Comparison of ENCODE assay signal across 9 mouse cellular contexts in genomic region chr3:146994670-146995415, GRCm38 (mm10).
DNase-seq lines count a peak whose midpoint lies in the region; ATAC-seq and TF ChIP-seq lines count a peak whose summit lies in the region.
"Had no signal": no experiment of that assay in that cellular context is flagged by ENCODE, and none has a peak within 500 bp of the region (broad histone marks: within the 10 kb centered on the region; RNA-seq: fewer than 3 reads in every experiment).

No protein-coding gene starts in this region.

- H3K27me3 ChIP-seq in forebrain, embryonic 13.5 days: no peaks in the 10 kb centered on the region
- no peaks in the 10 kb centered on the region for H3K27me3 ChIP-seq in forebrain, embryonic 12.5 days
- no peaks in the 10 kb centered on the region for H3K27me3 ChIP-seq in limb, embryonic 14.5 days (ENCODE audit: control insufficient read depth, insufficient read depth, low read length)
- H3K27me3 ChIP-seq: stomach, embryonic 15.5 days had no signal

- no peak for DNase-seq in layer of hippocampus, adult 2 months (ENCODE audit: low spot score in 2 of 2)
- no peak for DNase-seq in layer of hippocampus, adult 18-20 months (ENCODE audit: low spot score in 2 of 2)
- DNase-seq in R1 (ENCODE audit: low read depth, low spot score): peak; percentile 30
- DNase-seq in limb, embryonic 14.5 days (ENCODE audit: low spot score): no peak
- no peak for DNase-seq in ovary, postnatal 36 days (ENCODE audit: low spot score)

- H3K36me3 ChIP-seq in forebrain, embryonic 13.5 days (ENCODE audit: poor library complexity, severe bottlenecking): no peaks in the 10 kb centered on the region
- H3K36me3 ChIP-seq in forebrain, embryonic 12.5 days (replicated peaks): no peaks in the 10 kb centered on the region
- H3K36me3 ChIP-seq in limb, embryonic 14.5 days (ENCODE audit: control insufficient read depth, insufficient read depth, low read length): no peaks in the 10 kb centered on the region
- H3K36me3 ChIP-seq: stomach, embryonic 15.5 days had no signal

- no peak for TF ChIP-seq POLR2A in limb, embryonic 14.5 days (IDR thresholded peaks at IDR 0.05; ENCODE audit: borderline replicate concordance, extremely low read depth, insufficient read depth, insufficient read length)

- no peaks in the 10 kb centered on the region for H3K9me3 ChIP-seq in forebrain, embryonic 13.5 days (replicated peaks)
- no peaks in the 10 kb centered on the region for H3K9me3 ChIP-seq in forebrain, embryonic 12.5 days
- no peaks in the 10 kb centered on the region for H3K9me3 ChIP-seq in limb, embryonic 14.5 days (ENCODE audit: control insufficient read depth, low read length)
- H3K9me3 ChIP-seq: stomach, embryonic 15.5 days had no signal

- TF ChIP-seq CTCF in layer of hippocampus, adult 2 months (conservative IDR thresholded peaks at IDR 0.05): no peak; the same call in 1 of the 2 replicates

- H3K4me3 ChIP-seq in forebrain, embryonic 13.5 days: no peak overlapping the region
- H3K4me3 ChIP-seq in forebrain, embryonic 12.5 days (replicated peaks): no peak overlapping the region
- peak overlapping the region; percentile 40 for H3K4me3 ChIP-seq in layer of hippocampus, adult 2 months
- peak overlapping the region; percentile 23 for H3K4me3 ChIP-seq in limb, embryonic 14.5 days (replicated peaks; ENCODE audit: low read length)

- peak overlapping the region; percentile 34; the same call in 1 of the 2 replicates for H3K4me2 ChIP-seq in forebrain, embryonic 13.5 days
- H3K4me2 ChIP-seq in forebrain, embryonic 12.5 days: no peak overlapping the region
- H3K4me2 ChIP-seq in limb, embryonic 14.5 days (replicated peaks; ENCODE audit: low read depth, low read length, severe bottlenecking): peak overlapping the region; percentile 48; the same call in 1 of the 2 replicates

- ATAC-seq in forebrain, embryonic 13.5 days: no peak
- ATAC-seq in forebrain, embryonic 12.5 days (ENCODE audit: low FRiP score): no peak
- ATAC-seq in limb, embryonic 14.5 days (ENCODE audit: low FRiP score, low read depth): no peak
- no peak for ATAC-seq in erythroblast, adult 5-6 weeks (replicated peaks; ENCODE audit: low FRiP score, poor library complexity, severe bottlenecking)

- no peak overlapping the region for H3K27ac ChIP-seq in forebrain, embryonic 13.5 days
- no peak overlapping the region for H3K27ac ChIP-seq in forebrain, embryonic 12.5 days
- no peak overlapping the region for H3K27ac ChIP-seq in layer of hippocampus, adult 2 months
- H3K27ac ChIP-seq in limb, embryonic 14.5 days (replicated peaks; ENCODE audit: low read depth, low read length): no peak overlapping the region
- H3K27ac ChIP-seq: stomach, embryonic 15.5 days had no signal

- 73% methylated on average over 15 of the region's 15 CpGs for WGBS in forebrain, embryonic 13.5 days
- 74% methylated on average over 15 of the region's 15 CpGs for WGBS in forebrain, embryonic 12.5 days
- 58% methylated on average over 15 of the region's 15 CpGs for WGBS in limb, embryonic 14.5 days

- no peak overlapping the region for H3K9ac ChIP-seq in forebrain, embryonic 13.5 days
- H3K9ac ChIP-seq in forebrain, embryonic 12.5 days: no peak overlapping the region
- 0 out of 2 replicates have a peak overlapping the region, but pooled peaks have one; percentile 14 for H3K9ac ChIP-seq in limb, embryonic 14.5 days (ENCODE audit: low read depth, low read length, severe bottlenecking)
- H3K9ac ChIP-seq: stomach, embryonic 15.5 days had no signal

- H3K4me1 ChIP-seq in forebrain, embryonic 13.5 days: no peaks in the 10 kb centered on the region
- H3K4me1 ChIP-seq in forebrain, embryonic 12.5 days: no peaks in the 10 kb centered on the region
- H3K4me1 ChIP-seq in limb, embryonic 14.5 days (ENCODE audit: control insufficient read depth, insufficient read depth, low read length): no peaks in the 10 kb centered on the region
- H3K4me1 ChIP-seq: stomach, embryonic 15.5 days had no signal

Comparison
In these comparisons a context has a peak if more than half of its experiments do, and no peak if none do; other contexts are left out.
1. H3K4me3 ChIP-seq: peak in layer of hippocampus, adult 2 months (single experiment) and limb, embryonic 14.5 days (single experiment); none in forebrain, embryonic 13.5 days (single experiment) and forebrain, embryonic 12.5 days (single experiment).